Mouse (Mus musculus) heart, adult 2 months (tissue): ENCODE measurements around the gene Tcf7l1. TPM values are rescaled to one million over a fixed set of nuclear protein-coding genes. Genes with fewer than 3 reads are reported as not detected.

Experiments used
- DNase-seq, 2 experiments: peaks; one replicate each; pipeline ENCODE4 v3.0.0; 2021
- H3K27ac ChIP-seq: fragments of 200-600 bp; 2 replicates; pipeline ENCODE4 v1.8.1; 2022
- H3K27me3 ChIP-seq: fragments of 200-500 bp; 2 replicates; pipeline ENCODE4 v1.6.1; 2012; ENCODE audit warnings: mild to moderate bottlenecking, low read length, inconsistent platforms, mixed read lengths; ENCODE audit not compliant: control insufficient read depth, insufficient read depth
- H3K36me3 ChIP-seq: fragments of 200-500 bp; 2 replicates; pipeline ENCODE4 v1.6.1; 2012; ENCODE audit warnings: low read length, inconsistent platforms; ENCODE audit not compliant: control insufficient read depth, insufficient read depth
- H3K4me1 ChIP-seq: fragments of 200-500 bp; 2 replicates; pipeline ENCODE4 v1.6.1; 2011; ENCODE audit warnings: low read length; ENCODE audit not compliant: control insufficient read depth, insufficient read depth
- H3K4me3 ChIP-seq: fragments of 200-600 bp; 2 replicates; pipeline ENCODE4 v1.8.1; 2022
- H3K79me2 ChIP-seq: fragments of 200-500 bp; replicated peaks from 2 replicates; pipeline ENCODE4 v1.6.1; 2012; ENCODE audit warnings: mild to moderate bottlenecking, inconsistent platforms, low read length, moderate library complexity, mixed read lengths; ENCODE audit not compliant: control insufficient read depth, insufficient read depth
- H3K9ac ChIP-seq: fragments of 200-500 bp; 2 replicates; pipeline ENCODE4 v1.6.1; 2012; ENCODE audit warnings: low read depth, mild to moderate bottlenecking, control low read depth, inconsistent platforms, low read length, mixed read lengths
- CTCF ChIP-seq: fragments of 200-600 bp; IDR thresholded peaks from 2 replicates; pipeline ENCODE4 v1.8.1; 2022; ENCODE audit warnings: antibody characterized with exemption, mild to moderate bottlenecking, moderate library complexity
- EP300 ChIP-seq: fragments of 200-500 bp; IDR thresholded peaks from 2 replicates; pipeline ENCODE4 v1.6.1; 2011; ENCODE audit warnings: low read depth, low read length, control low read depth; ENCODE audit not compliant: insufficient read depth
- POLR2A ChIP-seq: fragments of 200-500 bp; IDR thresholded peaks from 2 replicates; pipeline ENCODE4 v1.6.1; 2011; ENCODE audit warnings: mild to moderate bottlenecking, low read depth, low read length, control low read depth; ENCODE audit not compliant: insufficient read depth
- WGBS: fragments of 180-500 bp; shearing (Covaris S2); methylation state at CpG from one replicate; pipeline ENCODE4 v1.1.7; 2018; 5-methylcytosine and 5-hydroxymethylcytosine counted together
- intact Hi-C: fragments of 180-260 bp; cut with DNase I; formaldehyde crosslinking; loops from one replicate; pipeline ENCODE4 v1.15.1; 2025
- polyA plus RNA-seq: library from polyadenylated mRNA; depleted of rRNA; stranded (reverse); fragments of >200 nt; gene quantifications from 2 replicates; pipeline ENCODE4 v1.2.3, GENCODE M21; 2012
- total RNA-seq, 2 experiments: library from RNA; stranded (reverse); gene quantifications; 2 replicates each; pipeline ENCODE4 v1.2.3; 2021

The Tcf7l1 gene
- total and polyA plus RNA-seq, 3 experiments: 8.8 to 17.7 (median 10.0) TPM

DNA sequence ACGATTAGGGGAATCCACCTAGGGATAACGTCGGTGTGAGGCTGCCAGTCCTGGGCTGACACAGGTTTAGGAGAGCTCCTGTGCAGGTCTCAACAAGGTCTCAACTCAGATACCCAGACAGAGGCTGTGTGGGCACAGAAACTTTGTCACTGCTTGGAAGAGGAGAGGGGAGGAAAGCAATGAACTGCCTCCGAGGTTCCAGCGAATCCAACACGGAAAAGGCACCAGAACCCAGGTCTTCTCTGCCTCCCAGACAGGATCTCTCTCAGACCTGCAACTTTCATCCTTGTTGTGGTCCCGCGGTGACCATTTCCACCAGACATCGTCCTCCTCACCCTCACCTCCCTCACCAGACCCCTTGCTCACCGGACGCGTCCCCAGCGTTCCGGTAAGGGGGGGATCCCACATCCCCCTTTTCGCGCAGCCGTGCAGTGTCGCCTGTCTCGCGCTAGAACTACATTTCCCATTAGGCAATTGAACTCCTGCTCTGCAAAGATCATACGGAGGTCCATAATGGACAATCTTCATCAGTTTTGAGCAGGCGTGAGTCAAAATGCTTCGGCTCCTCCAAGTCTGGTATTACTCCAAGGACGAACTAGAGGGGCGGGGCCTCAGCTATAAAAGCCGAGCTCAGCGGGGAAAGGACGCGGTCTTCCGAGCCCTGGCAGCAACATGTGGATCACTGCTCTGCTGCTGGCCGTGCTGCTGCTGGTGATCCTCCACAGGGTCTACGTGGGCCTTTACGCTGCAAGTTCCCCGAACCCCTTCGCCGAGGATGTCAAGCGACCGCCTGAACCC lies 190.9 kb downstream of the Tcf7l1 start, which contains the start of the genes Elmod3 and Retsat:
Elmod3 (minus strand) TSS at position 458 of the 798 bp plus-strand sequence.
Retsat (plus strand) TSS at position 520 of the 798 bp plus-strand sequence.
- Histone ChIP-seq H3K27ac (peak within 1 kb of the TSS; percentile 77), H3K4me1 (peaks cover 6% of the 10 kb centered on the region), H3K9ac (peak within 1 kb of the TSS; percentile 85), H3K4me3 (peak within 1 kb of the TSS; percentile 59), H3K27me3 (no peaks in the 10 kb centered on the region), H3K36me3 (no peaks in the 10 kb centered on the region), H3K79me2 (no peaks in the 10 kb centered on the region)
- intact Hi-C loops: no loop called here
- DNase-seq: peak; percentile 94 to 95
- peak; percentile 99 for TF ChIP-seq POLR2A
- TF ChIP-seq CTCF: no peak
- peak; percentile 76 for TF ChIP-seq EP300
- under 1% methylated on average over 38 of the region's 38 CpGs for WGBS

- 25% methylated on average over 13 of the region's 13 CpGs for WGBS
- Histone ChIP-seq H3K36me3 (no peaks in the 10 kb centered on the region), H3K4me3 (peak overlapping the region; percentile 59), H3K9ac (peak overlapping the region; percentile 85), H3K27ac (peak overlapping the region; percentile 77), H3K79me2 (no peaks in the 10 kb centered on the region), H3K27me3 (no peaks in the 10 kb centered on the region), H3K4me1 (peaks cover 6% of the 10 kb centered on the region)
- TF ChIP-seq EP300: no peak
- TF ChIP-seq CTCF: peak; percentile 32
- DNase-seq: peak; percentile 25 to 30
- intact Hi-C loops: no loop called here
Measured at GRCm38 (mm10) chr6:72597083-72597874, 191.8 kb downstream of the Tcf7l1 start.

GRCm38 (mm10) chr6:72593914-72594313 lies 195.1 kb downstream of the Tcf7l1 start:
- TF ChIP-seq EP300 (no peak), CTCF (no peak), POLR2A (no peak)
- no peaks in the 10 kb centered on the region for H3K79me2 ChIP-seq
- H3K36me3 ChIP-seq: no peaks in the 10 kb centered on the region
- H3K4me1 ChIP-seq: peaks cover 5% of the 10 kb centered on the region
- intact Hi-C loops: no loop called here
- no peaks in the 10 kb centered on the region for H3K27me3 ChIP-seq
- no peak overlapping the region for H3K4me3 ChIP-seq
- no peak for DNase-seq
- no peak overlapping the region for H3K9ac ChIP-seq
- H3K27ac ChIP-seq: peak overlapping the region; percentile 12; the same call in 1 of the 2 replicates
- 34% methylated on average over 5 of the region's 5 CpGs for WGBS

- WGBS: 70% methylated on average over 6 of the region's 6 CpGs
- no peaks in the 10 kb centered on the region for H3K79me2 ChIP-seq
- no peak overlapping the region for H3K4me3 ChIP-seq
- peak in 1 of 2 experiments; percentile 62 for DNase-seq
- peak overlapping the region; percentile 15 for H3K27ac ChIP-seq
- intact Hi-C loops: no loop called here
- H3K4me1 ChIP-seq: peaks cover 5% of the 10 kb centered on the region
- H3K9ac ChIP-seq: no peak overlapping the region
- TF ChIP-seq POLR2A (0 out of 2 replicates have a peak, but pooled peaks have one; percentile 15), CTCF (no peak), EP300 (no peak)
- no peaks in the 10 kb centered on the region for H3K36me3 ChIP-seq
- no peaks in the 10 kb centered on the region for H3K27me3 ChIP-seq
Measured at GRCm38 (mm10) chr6:72593011-72593803, 195.8 kb downstream of the Tcf7l1 start.

DNA sequence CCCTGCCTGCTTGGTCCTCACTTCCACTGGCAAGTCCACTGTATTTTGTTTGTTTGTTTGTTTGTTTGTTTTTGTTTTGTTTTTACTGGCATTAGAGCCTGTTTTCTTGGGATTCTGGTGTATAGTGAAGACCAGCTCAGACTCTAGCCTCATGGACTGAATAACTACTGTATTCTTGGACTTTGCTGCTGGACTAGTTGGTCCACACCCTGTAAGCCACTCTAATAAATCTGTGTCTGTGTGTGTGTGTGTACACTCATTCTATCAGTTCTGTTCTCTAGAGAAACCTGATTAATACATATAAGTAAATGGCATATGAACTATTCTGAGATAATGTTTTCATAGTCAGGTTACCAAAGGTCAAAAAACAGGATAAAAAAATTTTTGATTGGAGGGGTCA lies 198.9 kb downstream of the Tcf7l1 start:
- Histone ChIP-seq H3K9ac (no peak overlapping the region), H3K36me3 (no peaks in the 10 kb centered on the region), H3K4me1 (no peaks in the 10 kb centered on the region; the same call in 1 of the 2 replicates), H3K27ac (no peak overlapping the region), H3K27me3 (no peaks in the 10 kb centered on the region), H3K4me3 (no peak overlapping the region), H3K79me2 (no peaks in the 10 kb centered on the region)
- intact Hi-C loops: no loop called here
- DNase-seq: no peak
- no peak for TF ChIP-seq EP300
- no peak for TF ChIP-seq CTCF
- TF ChIP-seq POLR2A: no peak
